ENCODE assay signal across 10 mouse cellular contexts in genomic region chr16:13610951-13611381, GRCm38 (mm10). TPM values are rescaled to one million over a fixed set of nuclear protein-coding genes. Genes with fewer than 3 reads are reported as not detected.
DNase-seq lines count a peak whose midpoint lies in the region; ATAC-seq and TF ChIP-seq lines count a peak whose summit lies in the region.
"Had no signal": no experiment of that assay in that cellular context is flagged by ENCODE, and none has a peak within 500 bp of the region (broad histone marks: within the 10 kb centered on the region; RNA-seq: fewer than 3 reads in every experiment).

No protein-coding gene starts in this region.

- no peak overlapping the region for H3K9ac ChIP-seq in intestine, embryonic 16.5 days (ENCODE audit: low read depth, low read length)
- H3K9ac ChIP-seq in stomach, postnatal 0 days (ENCODE audit: low read length), result no peak overlapping the region

- no peaks in the 10 kb centered on the region; the same call in 1 of the 2 replicates for H3K36me3 ChIP-seq in intestine, embryonic 16.5 days (ENCODE audit: control insufficient read depth, insufficient read depth, low read length)
- peaks cover 3% of the 10 kb centered on the region; the same call in 1 of the 2 replicates for H3K36me3 ChIP-seq in stomach, postnatal 0 days (ENCODE audit: control insufficient read depth, insufficient read depth, low read length)

- WGBS in lung, adult 2 months, result 50% methylated on average over 5 of the region's 5 CpGs
- WGBS in intestine, embryonic 16.5 days, result 47% methylated on average over 5 of the region's 5 CpGs
- WGBS in large intestine, adult 2 months, result 20% methylated on average over 5 of the region's 5 CpGs
- 26% methylated on average over 5 of the region's 5 CpGs for WGBS in stomach, postnatal 0 days

- no peak overlapping the region for H3K4me3 ChIP-seq in lung, adult 2 months (replicated peaks; ENCODE audit: extremely low read depth, low read depth, low read length)
- no peak overlapping the region for H3K4me3 ChIP-seq in intestine, embryonic 16.5 days (ENCODE audit: low read length)
- H3K4me3 ChIP-seq in stomach, postnatal 0 days (ENCODE audit: low read depth, low read length), result no peak overlapping the region

- peak overlapping the region; percentile 78 for H3K27ac ChIP-seq in intestine, embryonic 16.5 days (ENCODE audit: low read length)
- peak overlapping the region; percentile 88 for H3K27ac ChIP-seq in stomach, postnatal 0 days (replicated peaks)

- TF ChIP-seq CTCF in lung, adult 2 months (IDR thresholded peaks at IDR 0.05; ENCODE audit: insufficient read depth, low read length), result no peak
- no peak for TF ChIP-seq CTCF in stomach, postnatal 0 days (IDR thresholded peaks at IDR 0.05; ENCODE audit: low read depth)

- peak; percentile 9 to 29 for DNase-seq in lung, adult 18-20 months
- no peak for DNase-seq in lung, adult 2 months
- DNase-seq in large intestine, adult 2 months (ENCODE audit: low read depth, low spot score), result peak; percentile 52
- DNase-seq in stomach, postnatal 0 days (ENCODE audit: low spot score), result peak; percentile 62
- DNase-seq in right cerebral cortex, adult 18-20 months, result no peak
- DNase-seq in layer of hippocampus, adult 9-11 months, result no peak
- DNase-seq: cerebellum, adult 9-10 months; right cerebral cortex, postnatal 4 days; thymus, postnatal 36 days had no signal

- H3K27me3 ChIP-seq in intestine, embryonic 16.5 days (replicated peaks; ENCODE audit: control insufficient read depth, insufficient read depth, low read length), result no peaks in the 10 kb centered on the region
- H3K27me3 ChIP-seq in stomach, postnatal 0 days (ENCODE audit: control insufficient read depth, insufficient read depth, low read length), result no peaks in the 10 kb centered on the region

- no peak overlapping the region for H3K4me2 ChIP-seq in intestine, embryonic 16.5 days (ENCODE audit: low read depth, low read length)
- H3K4me2 ChIP-seq in stomach, postnatal 0 days (replicated peaks; ENCODE audit: low read depth), result no peak overlapping the region

- H3K9me3 ChIP-seq in intestine, embryonic 16.5 days (ENCODE audit: control insufficient read depth, low read length), result no peaks in the 10 kb centered on the region
- no peaks in the 10 kb centered on the region for H3K9me3 ChIP-seq in stomach, postnatal 0 days (ENCODE audit: control insufficient read depth, low read length)

- peak; percentile 88 for ATAC-seq in intestine, embryonic 16.5 days
- ATAC-seq in stomach, postnatal 0 days (ENCODE audit: low FRiP score, low TSS enrichment), result peak; percentile 84

- no peak for TF ChIP-seq EP300 in stomach, postnatal 0 days (optimal IDR thresholded peaks at IDR 0.05)

- no peaks in the 10 kb centered on the region; the same call in 1 of the 2 replicates for H3K4me1 ChIP-seq in lung, adult 2 months (ENCODE audit: control insufficient read depth, insufficient read depth, low read length)
- peaks cover 11% of the 10 kb centered on the region for H3K4me1 ChIP-seq in intestine, embryonic 16.5 days (ENCODE audit: control insufficient read depth, insufficient read depth, low read length)
- H3K4me1 ChIP-seq in stomach, postnatal 0 days (replicated peaks; ENCODE audit: control insufficient read depth, insufficient read depth), result peaks cover 4% of the 10 kb centered on the region; the same call in 1 of the 2 replicates

- no peak for TF ChIP-seq POLR2A in lung, adult 2 months (IDR thresholded peaks at IDR 0.05; ENCODE audit: borderline replicate concordance, extremely low read depth, low read depth, low read length)

RNA-seq across cellular contexts. Expression of gene Parn, which starts 57.0 kb away (rescaled TPM):
- polyA plus RNA-seq in lung, adult 2 months (2012; rRNA removed), result 9.3 and 15.1 TPM in 2 replicates
- polyA plus RNA-seq in intestine, embryonic 16.5 days (2015; fragmentation: Nextera tagmentation; extraction: Ambion mirVana), result 35.8 and 39.4 TPM in 2 replicates
- 7.5 and 7.6 TPM in 2 replicates for polyA plus RNA-seq in large intestine, adult 2 months (2012; rRNA removed)
- 23.7 and 24.8 TPM in 2 replicates for polyA plus RNA-seq in stomach, postnatal 0 days (2015; fragmentation: Nextera tagmentation; extraction: Ambion mirVana)

Comparison
In these comparisons a context has a peak if more than half of its experiments do, and no peak if none do; other contexts are left out.
1. DNase-seq: peak in lung, adult 18-20 months (2 of 2), large intestine, adult 2 months (single experiment) and stomach, postnatal 0 days (single experiment); none in lung, adult 2 months (single experiment), right cerebral cortex, adult 18-20 months (single experiment) and layer of hippocampus, adult 9-11 months (single experiment).